Mouse (Mus musculus): ENCODE data around the gene Olfm3.

Gene Olfm3

DNA sequence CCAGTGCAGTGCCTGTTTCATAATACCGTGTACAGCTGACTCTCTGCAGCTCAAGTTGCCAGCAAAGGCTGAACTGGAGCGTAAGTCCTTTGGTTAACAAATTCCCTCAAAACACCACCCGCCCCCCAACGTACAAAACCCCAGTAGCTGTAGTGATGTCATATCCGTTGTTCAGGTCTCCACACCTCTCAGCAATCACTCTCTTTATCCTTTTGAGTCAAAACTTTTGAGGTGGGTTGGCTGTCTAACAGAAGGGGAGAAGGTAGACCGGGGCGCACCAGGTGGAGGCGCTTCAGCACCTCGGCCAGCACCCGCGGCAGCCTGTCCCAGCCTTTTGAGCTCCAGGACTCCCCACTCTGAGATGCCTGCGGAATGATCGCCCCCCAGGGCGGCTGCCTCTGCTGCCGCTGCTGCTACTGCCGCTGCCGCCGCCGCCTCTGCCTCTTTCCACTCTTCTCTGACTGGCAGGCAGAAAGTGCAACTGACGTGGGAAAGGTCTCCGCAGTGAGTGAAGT is at the start of gene Olfm3:
TSS of gene Olfm3 (plus strand) at position 155 of the 515 bp plus-strand sequence.
- peak; percentile 76 for DNase-seq

DNA sequence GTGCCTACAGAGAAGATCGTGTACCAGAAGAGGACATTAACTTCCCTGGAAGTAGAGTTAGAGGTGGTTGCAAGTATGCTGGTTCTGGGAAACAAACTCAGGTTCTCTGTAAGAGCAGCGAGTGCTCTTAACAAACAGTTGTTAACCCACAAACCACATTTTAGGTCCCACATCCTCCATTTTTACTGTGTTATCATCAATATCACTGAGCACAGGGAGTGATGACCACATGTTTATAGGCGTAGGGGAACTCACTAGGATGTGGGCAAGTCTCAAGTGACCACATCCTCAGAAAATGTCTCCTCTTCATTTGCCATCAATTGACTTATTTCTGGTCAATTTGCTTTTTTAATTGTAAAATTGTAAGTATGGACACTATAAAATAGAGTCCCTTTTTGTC is 14.1 kb upstream of the Olfm3 start:
- no peak for DNase-seq

- peak; percentile 61 for DNase-seq
These were observed 950 bp downstream of the Olfm3 start for GRCm38 (mm10) chr3:114904633-114905423.

DNA sequence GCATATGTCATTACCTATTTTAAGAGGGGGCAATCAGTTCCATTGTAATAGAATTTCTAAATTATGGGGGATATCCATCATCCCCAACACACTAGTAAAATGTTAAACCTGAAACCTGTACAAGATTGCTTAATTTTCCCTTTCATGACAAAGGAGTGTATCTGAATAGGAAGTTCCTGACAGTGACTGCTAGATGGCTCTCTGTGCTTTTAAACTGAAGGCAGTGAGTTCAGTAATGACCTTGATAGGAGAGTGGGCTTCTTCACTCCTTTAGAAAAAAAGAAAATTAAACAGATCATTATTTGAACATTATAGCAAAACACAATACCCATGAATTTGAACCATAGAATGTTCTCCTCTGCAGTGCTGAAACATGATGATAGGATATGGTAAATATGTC is 3.7 kb downstream of the Olfm3 start:
- DNase-seq = no peak

- no peak for DNase-seq
These were observed 5.0 kb downstream of the Olfm3 start for GRCm38 (mm10) chr3:114908846-114909245.

DNA sequence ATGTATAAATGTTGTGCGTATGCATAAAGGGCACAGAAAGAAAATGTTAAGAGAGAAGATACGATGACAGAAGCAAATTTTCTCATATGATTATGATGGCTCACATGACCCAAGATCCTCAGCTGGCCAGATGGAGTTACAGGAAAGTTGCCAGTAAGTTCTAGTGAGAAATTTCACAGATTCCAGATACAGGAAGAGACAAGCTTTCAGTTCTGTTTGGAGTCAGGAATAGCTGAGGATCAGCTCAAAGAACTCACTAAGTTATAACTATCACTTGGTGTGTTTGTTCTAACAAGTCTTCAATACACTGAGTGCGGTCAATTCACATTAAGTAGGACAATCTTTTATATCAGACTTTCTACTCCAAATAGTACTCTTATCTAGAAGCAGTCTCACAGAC is 16.2 kb downstream of the Olfm3 start:
- no peak for DNase-seq

DNA sequence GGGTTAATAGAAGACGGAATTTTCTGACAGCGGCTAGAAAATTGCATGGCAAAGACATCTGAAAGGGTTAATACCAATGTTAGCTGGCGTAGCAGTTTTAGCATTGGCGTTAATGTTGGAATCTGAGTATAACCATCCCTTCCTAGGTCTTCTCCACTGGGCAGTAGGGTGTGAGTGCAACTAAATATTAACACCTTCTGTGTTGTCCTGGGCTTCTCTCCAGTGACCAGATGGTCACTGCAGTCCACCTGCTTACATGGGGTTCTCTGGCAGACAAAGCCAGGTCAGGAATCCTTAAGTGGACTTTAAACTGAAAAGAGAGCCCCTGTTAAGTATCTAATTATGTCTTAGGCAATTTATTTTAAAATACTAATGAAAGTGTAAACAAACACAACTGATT is 25.7 kb downstream of the Olfm3 start:
- no peak for DNase-seq

DNA sequence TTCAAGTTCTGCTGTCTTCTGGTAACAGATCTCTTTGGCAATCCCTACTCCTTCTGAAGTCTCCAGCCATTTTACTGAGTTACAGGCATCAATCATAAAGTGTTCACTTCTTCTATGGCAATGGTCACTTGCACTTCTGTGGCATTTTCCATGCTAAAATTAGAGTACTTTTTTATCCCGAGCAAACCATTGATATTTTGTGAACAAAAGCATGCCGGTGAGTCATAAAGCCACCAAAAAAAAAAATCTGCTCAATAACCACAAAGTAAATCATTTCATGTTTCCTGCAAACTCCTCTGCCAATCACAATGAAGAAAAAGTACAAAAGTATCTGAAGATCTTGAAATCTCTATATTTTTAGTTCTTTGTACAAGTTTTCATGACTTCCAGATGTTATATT is 26.5 kb downstream of the Olfm3 start:
- no peak for DNase-seq

DNA sequence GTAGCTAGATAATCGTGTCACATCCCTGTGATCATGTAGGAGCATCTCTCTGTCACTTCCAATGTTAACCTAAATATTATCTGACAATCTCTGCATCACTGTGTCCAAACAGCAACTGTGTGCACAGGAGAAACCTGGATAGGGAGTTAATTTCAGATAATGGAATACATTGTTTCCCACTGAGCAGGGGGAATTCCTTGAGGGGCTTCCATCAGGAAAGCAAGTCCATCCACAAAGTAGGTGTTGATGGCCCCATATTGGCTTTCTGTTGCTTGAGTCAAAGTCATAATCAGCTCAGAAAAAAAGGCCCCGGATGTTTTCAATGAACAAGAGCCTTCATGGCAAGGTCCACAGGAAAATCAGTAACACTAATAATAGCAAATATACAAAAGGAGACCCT is 26.9 kb downstream of the Olfm3 start:
- no peak for DNase-seq

DNA sequence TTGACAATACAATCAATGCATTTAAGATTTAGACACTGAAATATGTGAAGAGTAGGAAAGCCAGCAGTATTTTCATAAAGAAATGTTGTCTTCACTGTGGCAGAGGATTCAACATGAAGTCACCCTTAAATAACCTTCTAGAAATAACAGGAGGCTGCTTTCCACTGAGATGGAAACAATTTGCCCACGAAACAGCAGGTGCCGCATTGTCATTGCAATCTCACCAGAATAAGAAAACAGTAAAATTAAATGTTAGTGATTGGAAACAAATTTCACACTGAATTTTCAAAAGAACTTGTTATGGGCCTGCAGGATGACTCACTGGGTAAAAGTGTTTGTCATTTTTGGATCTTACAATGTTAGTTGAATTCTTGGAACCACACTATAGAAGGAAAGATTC is 29.0 kb downstream of the Olfm3 start:
- no peak for DNase-seq

DNA sequence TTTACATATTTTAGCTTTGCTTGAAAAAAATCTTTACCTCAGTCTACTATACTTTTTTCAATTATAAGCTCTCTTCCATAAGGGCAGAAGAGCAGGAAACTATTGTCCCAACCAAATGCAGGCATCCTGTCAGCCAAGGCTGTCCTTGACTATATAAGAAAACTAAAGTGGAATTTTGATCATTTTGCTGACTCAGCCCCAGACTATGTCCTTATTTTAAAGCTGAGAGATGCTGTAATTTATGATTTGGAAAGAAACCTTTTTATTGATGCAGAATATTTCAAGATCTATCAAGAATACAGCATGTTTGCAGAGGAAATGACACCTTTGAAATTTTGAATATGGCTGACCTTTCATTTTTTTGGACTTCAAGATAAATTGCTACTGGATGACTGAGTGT is 51.0 kb downstream of the Olfm3 start:
- no peak for DNase-seq

DNA sequence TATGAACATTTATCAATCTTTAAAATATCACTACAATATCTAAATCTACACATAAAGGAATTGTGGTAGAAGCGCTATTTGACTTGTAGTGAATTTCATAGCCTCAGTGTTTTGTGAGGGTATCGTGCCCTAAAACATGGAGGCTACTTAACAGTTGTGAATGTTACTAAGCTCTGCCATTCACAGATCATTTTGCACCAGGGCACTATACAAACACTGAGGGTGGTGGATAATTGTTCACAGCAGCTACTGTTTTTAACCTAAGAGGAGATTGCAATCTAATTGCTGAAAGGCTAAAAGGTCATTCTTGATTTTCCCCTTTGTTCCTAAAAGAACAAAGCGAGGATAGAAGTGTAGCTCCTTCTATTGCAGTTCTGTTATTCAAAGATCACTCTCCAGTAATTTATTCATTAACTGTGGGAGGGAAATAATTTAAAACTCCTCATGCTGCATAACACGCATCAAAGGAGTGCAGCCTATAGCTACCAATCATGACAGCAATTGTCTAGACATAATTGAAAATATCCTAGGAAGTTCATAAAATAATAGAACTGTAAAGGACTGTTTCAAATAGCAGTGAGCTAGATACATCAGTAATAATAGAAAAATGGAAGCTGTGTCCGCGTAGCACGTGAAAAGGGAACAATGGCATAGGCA is 55.6 kb downstream of the Olfm3 start:
- DNase-seq = no peak

DNA sequence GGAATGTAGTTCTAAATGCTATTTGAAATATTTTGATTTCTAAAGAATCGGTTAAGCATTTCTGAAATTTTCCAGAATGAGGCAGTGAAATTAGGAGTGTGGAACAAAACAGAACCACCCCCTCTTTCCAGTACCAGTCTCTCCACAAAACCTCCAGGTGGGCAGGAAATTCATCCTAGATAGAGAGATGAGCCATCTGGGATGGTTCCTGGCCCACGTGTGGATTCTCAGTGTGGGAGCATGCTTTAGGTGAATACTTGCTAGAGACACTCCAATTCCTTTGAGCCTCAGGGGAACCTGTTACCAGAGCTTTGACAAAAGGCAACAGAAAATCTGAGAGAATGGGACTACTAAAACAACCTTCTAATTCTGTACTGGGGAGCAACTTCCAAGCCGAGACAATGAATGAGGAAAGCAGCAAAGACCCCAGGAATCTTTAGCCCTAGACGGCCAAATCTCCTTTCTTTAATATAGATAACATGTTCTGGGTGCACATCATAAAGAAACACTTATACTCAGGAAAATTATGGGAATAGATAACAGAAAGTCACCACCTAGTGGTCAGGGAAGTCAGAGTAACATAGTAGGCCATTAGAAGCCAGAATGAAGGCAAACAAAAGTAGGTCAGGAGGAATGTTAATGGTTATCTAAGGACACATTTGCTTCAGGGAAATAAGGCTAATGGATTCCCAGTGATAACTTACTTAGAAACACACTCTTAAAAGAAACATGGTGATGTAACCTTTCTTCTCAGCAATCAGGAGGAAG is 58.6 kb downstream of the Olfm3 start:
- DNase-seq = no peak

- no peak for DNase-seq
These were observed 67.3 kb downstream of the Olfm3 start for GRCm38 (mm10) chr3:114971183-114971582.

DNA sequence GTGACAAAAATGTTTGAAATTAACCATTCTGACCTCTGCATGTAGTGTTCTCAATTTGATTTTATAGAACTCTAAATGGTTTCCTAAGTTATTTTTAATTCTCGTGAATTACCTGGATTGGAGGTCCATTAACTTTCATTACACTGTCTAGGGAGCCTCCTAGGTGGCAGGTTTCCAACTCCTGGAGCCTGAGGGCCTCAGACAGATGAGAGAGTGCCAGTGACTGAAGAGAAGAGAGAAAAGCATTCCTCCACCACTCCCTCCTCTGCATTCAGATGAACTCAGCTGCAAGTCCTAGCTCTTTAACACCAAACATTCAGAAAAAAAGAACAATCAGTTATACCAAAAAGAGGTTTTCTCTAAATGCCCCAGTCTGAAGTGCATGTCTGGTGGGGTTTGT is 68.6 kb downstream of the Olfm3 start:
- DNase-seq = no peak

DNA sequence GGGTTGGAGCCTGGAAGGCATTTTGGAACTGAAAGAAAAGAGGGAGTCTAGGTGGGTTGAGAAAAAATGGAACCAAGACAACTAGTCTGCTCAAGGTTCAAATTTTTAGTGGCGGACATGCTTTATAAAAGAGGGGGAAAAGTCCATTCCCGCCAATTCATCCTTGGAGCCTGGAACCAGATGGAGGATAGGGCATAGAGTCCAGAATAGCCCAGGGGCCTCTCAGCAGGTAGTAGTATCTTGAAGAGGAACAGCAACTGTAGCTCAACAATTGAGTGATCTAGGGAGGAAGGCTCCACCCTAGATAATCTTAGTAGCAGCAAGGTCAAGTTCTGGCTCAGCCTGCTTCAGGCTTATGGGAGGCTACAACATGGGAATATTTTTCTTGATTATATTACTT is 87.0 kb downstream of the Olfm3 start:
- no peak for DNase-seq

GRCm38 (mm10) chr3:114995956-114996355 is 92.1 kb downstream of the Olfm3 start:
- DNase-seq = no peak

GRCm38 (mm10) chr3:115027560-115027959 is 123.7 kb downstream of the Olfm3 start:
- no peak for DNase-seq

- no peak for DNase-seq
These were observed 124.2 kb downstream of the Olfm3 start for GRCm38 (mm10) chr3:115028046-115028445.

DNA sequence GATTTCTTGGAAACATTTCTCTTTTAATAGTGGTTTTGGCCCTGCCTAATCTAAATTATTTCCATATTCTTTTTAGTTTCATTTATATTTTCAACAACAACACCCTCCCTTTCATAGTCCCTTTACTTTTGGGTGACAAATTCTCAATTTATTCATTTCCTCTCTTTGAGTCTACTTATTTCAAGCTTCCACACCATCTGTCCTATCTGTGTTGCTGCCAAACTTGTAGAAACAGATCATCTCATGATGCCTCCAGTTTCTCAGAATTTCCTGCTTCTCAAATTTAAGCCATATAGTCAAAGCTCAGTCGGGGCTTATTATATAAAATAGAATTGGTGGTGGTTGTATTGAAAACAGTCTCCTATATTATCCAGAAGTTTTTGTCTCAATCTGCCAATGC is 124.7 kb downstream of the Olfm3 start:
- DNase-seq = no peak

DNA sequence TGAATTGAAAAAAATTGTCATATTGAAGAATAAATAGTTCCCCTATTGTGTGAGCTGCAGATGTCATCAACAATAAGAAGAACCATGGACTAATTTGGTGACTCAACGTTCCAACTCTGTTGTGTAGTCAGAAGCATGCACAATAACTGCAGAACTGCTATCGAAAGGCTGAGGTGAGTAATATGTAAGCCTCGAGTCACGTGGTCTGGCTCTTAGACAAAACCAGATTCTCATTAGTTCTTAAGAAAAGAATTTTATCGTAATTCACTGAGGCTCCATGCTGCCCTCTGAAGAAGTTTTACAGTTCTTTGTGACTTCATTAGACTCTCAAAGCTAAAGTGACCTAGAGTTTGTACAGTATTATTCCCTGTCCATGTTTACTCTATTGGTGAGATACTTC is 145.2 kb downstream of the Olfm3 start:
- DNase-seq = no peak

- DNase-seq = no peak
These were observed 161.0 kb downstream of the Olfm3 start for GRCm38 (mm10) chr3:115064901-115065300.

- DNase-seq = peak; percentile 8
These were observed 176.7 kb downstream of the Olfm3 start for GRCm38 (mm10) chr3:115080428-115081181.

Data from embryo, embryonic 11 days (tissue).